Mouse (Mus musculus) liver, embryonic 18 days (tissue): ENCODE measurements around the gene Prl3d3. TPM values are rescaled to one million over a fixed set of nuclear protein-coding genes. Genes with fewer than 3 reads are reported as not detected.

Source experiments
- polyA plus RNA-seq: library from polyadenylated mRNA; depleted of rRNA; stranded (reverse); fragments of >200 nt; gene quantifications from 2 replicates; pipeline ENCODE4 v1.2.3, GENCODE M21; 2012; rRNA removed

Gene Prl3d3
- not detected in 2 replicates for polyA plus RNA-seq

GRCm38 (mm10) chr13:27156490-27156889 is at the start of gene Prl3d3:
Gene Prl3d3 (plus strand): TSS chr13:27156790.

GRCm38 (mm10) chr13:27121398-27121797 is 35.2 kb upstream of the Prl3d3 start, which contains the start of gene Prl3d2:
Gene Prl3d2 (plus strand): TSS chr13:27121698.

GRCm38 (mm10) chr13:27196359-27196758 is 39.8 kb downstream of the Prl3d3 start, which contains the start of gene Prl3c1:
Gene Prl3c1 (plus strand): TSS chr13:27196659.

Other genes with a start within 250 kb of the Prl3d3 start
- gene Prl, start 99.2 kb upstream of the Prl3d3 start, polyA plus RNA-seq = not detected in 2 replicates
- gene Prl3d1, start 62.6 kb upstream of the Prl3d3 start, polyA plus RNA-seq = not detected in 2 replicates
- not detected in 2 replicates for gene Prl3d2, start 35.1 kb upstream of the Prl3d3 start, polyA plus RNA-seq
- gene Prl3c1, start 39.9 kb downstream of the Prl3d3 start, polyA plus RNA-seq = not detected in 2 replicates
- gene Prl3b1, start 85.1 kb downstream of the Prl3d3 start, polyA plus RNA-seq = 0.09 and 0.11 TPM in 2 replicates
- not detected in 2 replicates for gene Prl3a1, start 102.6 kb downstream of the Prl3d3 start, polyA plus RNA-seq
- not detected in 2 replicates for gene Prl6a1, start 155.8 kb downstream of the Prl3d3 start, polyA plus RNA-seq
- not detected in 2 replicates for gene Prl8a2, start 188.9 kb downstream of the Prl3d3 start, polyA plus RNA-seq
- gene Prl2b1, start 234.1 kb downstream of the Prl3d3 start, polyA plus RNA-seq = not detected in 2 replicates